Mouse (Mus musculus) fat pad, adult 2 months (tissue): ENCODE data around the gene Trpv2.

Experiments used
- DNase-seq: peaks from one replicate; pipeline ENCODE4 v3.0.0-alpha.2; 2011; ENCODE audit warnings: low read depth, low spot score; ENCODE audit errors: extremely low read depth

Gene Trpv2

GRCm38 (mm10) chr11:62573959-62574702, at the start of gene Trpv2:
TSS of gene Trpv2 (plus strand) at chr11:62574486.
- peak; percentile 47 for DNase-seq

DNA sequence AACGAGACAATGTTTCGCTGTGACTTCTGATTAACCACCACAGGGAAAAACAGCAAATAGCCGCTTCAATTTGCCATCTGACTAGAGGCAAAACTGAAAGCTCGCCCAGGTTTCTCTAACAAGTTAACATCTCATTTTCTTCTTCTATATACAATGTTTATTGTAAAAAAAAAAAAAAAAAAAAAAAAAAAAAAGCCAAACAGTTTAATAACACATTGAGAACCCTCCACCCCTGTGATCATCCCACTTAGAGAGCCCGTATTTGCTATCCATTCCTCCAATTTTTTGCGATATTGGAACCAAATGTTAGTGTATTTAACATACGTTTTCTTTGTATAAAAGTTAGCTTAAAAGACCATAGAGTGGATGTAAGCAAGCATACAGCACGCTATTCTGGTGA, 37.2 kb upstream of the Trpv2 start:
- DNase-seq: no peak

GRCm38 (mm10) chr11:62537590-62537989, 36.7 kb upstream of the Trpv2 start:
- no peak for DNase-seq

DNA sequence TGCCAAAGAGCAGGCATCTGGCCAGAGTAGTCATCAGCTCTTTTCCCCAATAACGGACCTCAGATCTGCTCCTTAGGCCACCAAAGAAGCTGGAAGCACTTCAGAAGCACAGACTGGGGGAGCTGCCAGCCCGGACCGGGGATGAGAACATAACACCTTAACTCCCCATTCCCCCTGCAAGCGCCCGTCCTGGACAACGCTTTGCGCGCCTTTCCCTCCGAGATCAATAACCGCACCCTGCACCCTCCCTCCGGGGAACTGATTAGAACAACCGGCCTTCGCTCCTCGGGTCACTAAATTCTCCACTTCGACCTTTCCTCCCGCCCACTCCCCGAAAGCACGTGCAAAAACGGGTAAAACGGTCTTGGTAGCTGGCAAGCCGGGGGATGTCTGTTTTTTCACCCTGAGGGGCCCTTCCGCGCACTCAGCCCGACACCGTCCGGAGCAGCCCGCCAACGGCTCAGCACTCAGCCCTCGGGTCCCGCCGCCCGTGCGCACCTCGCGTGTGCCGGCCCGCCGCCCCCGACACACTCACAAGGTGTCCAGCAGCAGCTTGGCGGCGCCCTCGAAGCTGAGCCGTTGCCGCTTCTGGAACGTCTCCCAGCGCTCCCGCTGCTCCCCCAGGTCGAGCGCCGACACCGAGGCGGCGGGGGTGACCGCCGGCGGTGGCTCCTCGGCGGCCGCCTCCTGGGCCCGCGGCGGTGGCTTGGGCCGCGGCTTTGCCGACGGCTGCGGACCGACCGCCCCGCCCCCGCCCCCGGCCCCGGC, 35.8 kb upstream of the Trpv2 start:
- DNase-seq: no peak

DNA sequence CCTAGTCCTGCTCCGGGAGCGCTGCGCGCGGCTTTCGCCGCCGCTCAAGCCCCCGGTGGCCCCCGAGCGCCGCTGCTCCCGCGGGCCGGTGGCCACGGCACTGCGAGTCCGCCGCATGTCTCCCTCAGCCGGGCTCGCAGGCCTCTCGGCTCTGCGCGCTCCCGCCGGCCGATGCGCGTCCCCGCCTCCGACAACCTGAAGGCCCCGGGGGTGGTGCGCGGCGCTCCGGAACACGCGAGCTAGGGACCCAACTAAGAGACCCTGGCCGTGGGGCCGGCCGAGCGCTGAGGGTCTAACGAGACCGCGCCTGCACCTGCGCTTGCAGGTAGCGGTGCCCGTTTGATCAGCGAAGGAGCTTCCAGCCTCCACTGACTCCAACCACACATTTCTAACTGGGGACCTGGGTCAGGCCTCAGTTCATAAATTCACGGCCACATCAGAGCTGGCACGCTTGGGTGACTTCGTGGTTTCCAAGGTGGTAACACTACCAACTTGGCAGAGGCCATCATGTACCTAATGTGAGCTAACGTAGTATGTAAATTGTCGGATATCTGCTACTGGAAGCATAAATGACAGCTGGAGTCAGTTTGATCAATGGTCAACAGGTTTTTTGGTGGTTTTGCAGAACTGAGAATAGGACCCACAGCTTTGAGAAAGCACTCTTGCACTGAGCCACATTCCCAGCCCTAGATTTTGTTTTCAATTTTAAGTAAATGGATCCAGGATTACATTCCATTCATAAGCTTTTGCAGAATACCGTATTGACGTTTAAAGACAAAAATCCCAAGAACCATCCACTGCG, 35.0 kb upstream of the Trpv2 start, which contains the start of gene Cenpv:
Gene Cenpv (minus strand): TSS at position 173 of the 802 bp plus-strand sequence.
- DNase-seq: no peak

DNA sequence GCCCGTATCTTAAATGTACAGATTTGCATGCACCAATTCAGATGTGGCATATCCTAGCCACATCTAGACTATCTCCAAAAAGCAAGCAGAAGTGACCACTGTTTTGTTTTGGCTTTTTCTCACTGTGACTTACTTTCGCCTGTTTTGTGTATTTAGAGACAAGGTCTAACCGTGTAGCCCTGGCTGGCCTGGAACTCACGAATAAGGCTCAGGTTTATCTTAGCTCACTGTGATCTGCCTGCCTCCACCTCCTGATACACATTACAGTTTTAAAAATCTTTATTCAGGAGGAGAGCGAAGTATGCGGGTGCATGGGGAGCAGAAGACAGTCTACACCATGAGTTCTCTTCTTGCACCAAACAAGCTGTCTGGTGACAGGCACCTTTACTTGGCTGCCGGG, 34.1 kb upstream of the Trpv2 start:
- DNase-seq: no peak

DNA sequence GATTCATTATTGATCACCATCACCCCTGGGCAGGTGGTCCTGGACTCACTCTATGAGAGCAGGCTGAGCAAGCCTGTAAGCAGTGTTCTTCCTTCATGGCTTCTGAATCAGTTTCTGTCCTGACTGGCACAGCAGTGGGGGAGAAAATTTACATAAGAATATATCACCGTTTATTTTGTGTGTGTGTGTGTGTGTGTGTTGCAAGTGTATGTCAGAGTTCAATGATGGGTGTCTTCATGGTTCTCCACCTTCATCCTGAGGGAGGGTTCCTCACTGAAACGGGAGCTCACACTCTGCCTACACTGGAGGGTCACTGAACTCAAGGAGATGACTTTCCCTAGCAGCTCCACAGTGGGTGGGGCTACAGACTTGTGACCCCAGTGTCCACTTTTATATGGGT, 33.3 kb upstream of the Trpv2 start:
- no peak for DNase-seq

DNA sequence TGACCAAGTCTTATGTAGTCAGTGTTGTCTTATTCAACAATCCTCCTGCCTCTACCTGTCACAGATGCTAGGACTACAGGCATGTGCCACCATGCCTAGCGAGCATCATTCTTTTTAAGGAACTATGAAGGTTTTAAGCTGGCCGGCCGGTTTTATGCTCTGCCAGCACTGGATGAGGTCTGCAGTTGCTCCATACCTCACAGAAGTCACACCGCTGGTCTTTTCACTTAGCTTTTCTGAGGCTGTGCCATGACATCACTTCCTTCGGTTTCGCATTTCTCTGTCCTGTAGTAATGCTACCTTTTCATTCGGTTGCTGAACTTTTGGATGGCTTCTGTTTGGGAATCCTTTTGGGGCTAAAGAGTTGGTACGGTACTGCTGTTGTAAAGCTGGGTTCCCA, 32.7 kb upstream of the Trpv2 start:
- DNase-seq: no peak

GRCm38 (mm10) chr11:62543991-62544390, 30.3 kb upstream of the Trpv2 start:
- DNase-seq: no peak

GRCm38 (mm10) chr11:62549782-62550181, 24.5 kb upstream of the Trpv2 start:
- DNase-seq: peak; percentile 72

DNA sequence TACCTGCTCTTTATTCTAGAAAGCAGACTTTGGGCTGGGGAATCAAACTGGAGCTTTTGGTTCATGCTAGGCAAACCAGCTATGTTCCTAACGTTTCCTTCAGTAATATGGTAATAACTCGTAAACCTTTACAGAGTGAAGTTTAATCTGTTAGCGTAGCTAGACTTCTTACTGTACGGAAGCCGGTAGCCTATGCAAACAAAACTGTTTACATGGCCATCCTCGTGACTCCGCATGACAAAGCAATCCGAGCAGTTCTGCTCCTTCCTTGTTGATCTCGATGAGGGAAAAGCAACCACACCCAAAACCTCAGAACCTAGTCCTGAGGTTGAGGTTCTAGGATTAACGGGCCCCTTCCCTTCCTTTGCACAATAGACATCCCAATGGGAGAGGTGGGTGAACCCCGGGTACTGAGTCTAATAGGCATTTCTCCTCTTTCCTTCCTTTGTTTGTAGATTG, 24.0 kb upstream of the Trpv2 start:
- DNase-seq: no peak

GRCm38 (mm10) chr11:62550727-62551225, 23.5 kb upstream of the Trpv2 start, which contains the start of gene Ubb:
TSS of gene Ubb (plus strand) at chr11:62551171.
- peak; percentile 88 for DNase-seq

GRCm38 (mm10) chr11:62551226-62552119, 22.8 kb upstream of the Trpv2 start:
- no peak for DNase-seq

- no peak for DNase-seq
Measured at GRCm38 (mm10) chr11:62553186-62553585, 21.1 kb upstream of the Trpv2 start.

DNA sequence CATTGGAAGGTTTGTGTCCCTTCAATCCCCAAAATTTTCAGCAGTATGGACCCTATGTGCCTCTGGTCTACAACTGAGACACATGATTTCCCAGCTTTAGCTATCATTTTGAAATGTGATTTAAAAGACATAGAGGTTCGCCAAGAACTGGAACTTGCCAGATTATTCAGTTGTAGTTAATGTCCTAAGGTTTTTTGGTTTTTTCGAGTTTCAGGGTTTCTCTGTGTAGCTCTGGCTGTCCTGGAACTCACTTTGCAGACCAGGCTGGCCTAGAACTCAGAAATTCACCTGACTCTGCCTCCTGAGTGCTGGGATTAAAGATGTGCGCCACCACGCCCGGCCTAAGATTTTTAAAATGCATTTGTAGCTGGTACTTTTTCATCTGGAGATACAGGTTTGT, 20.7 kb upstream of the Trpv2 start:
- DNase-seq: no peak

- no peak for DNase-seq
Measured at GRCm38 (mm10) chr11:62554163-62554855, 20.0 kb upstream of the Trpv2 start.

GRCm38 (mm10) chr11:62554934-62555517, 19.3 kb upstream of the Trpv2 start:
- no peak for DNase-seq

DNA sequence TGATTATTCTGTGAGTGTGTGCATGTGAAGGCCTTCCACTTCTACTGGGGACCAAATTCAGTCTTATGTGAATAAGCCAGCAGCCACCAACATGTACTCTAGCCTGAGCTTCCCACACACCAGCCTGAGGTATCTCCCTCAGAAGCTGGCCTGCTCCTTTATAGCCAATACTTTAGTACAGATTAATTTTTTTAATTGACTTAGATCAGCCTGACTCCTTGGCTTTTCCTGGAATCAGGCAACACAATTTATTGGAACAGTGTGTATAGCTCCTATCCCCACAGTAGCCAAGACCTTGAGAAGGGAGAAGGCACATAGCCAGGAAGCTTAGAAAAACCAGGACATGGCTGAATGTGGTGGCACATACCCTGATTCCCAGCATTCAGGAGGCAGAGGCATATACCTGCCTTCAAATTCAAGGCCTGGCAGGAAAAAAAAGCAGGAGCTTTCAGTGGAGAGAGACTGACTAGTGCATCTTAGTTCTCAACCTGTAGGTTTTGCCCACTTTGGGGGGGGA, 18.3 kb upstream of the Trpv2 start:
- peak; percentile 50 for DNase-seq

DNA sequence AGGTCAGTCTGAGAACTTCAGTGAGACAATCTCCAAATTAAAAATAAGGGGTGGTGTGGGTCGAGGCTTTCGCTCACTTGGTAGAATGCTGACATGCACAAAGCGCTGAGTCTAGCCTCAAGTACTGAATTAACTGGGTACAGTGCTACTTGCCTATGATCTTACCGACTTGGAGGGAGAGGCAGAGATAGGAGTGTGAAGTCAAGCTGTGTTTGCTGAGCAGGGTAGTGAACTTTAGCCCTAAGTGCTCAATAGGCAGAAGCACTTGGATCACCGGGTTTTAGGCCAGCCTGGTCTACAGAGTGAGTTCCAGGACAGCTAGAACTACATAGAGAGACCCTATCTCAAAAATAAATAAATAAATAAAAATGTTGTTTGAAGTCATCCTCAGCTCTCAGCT, 17.1 kb upstream of the Trpv2 start:
- no peak for DNase-seq
